In the genomic region with DNA sequence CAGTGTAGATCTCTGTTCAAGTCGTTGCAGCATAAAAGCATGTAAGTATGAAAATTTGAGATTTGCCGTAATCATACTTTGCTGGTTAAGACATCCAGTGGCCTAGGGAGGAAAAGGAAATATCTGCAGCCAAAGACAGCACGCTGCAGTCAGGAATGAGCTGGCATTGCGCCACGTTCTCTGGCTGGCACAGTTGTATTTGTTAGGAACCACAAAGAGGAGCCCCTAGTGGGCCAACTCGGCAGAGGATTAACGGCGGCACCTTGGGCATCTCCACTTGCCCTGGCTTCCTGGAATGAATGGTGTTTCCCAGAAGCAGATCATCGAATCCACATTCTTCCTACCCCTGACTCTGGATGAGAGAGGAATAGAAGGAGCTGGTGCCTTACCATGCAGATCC, we compare ENCODE assay signal across 8 mouse cellular contexts. TPM values are rescaled to one million over a fixed set of nuclear protein-coding genes. Genes with fewer than 3 reads are reported as not detected.
DNase-seq lines count a peak whose midpoint lies in the region; ATAC-seq lines count a peak whose summit lies in the region.

No protein-coding gene starts in this region.

- no peaks in the 10 kb centered on the region for H3K9me3 ChIP-seq in forebrain, embryonic 11.5 days (ENCODE audit: control insufficient read depth, low read length)
- no peaks in the 10 kb centered on the region for H3K9me3 ChIP-seq in forebrain, embryonic 10.5 days
- no peaks in the 10 kb centered on the region for H3K9me3 ChIP-seq in forebrain, embryonic 14.5 days (replicated peaks; ENCODE audit: control insufficient read depth, low read length)

- H3K4me1 ChIP-seq in forebrain, embryonic 11.5 days (replicated peaks; ENCODE audit: control insufficient read depth, insufficient read depth, low read length) = no peaks in the 10 kb centered on the region
- H3K4me1 ChIP-seq in forebrain, embryonic 10.5 days = no peaks in the 10 kb centered on the region
- H3K4me1 ChIP-seq in forebrain, embryonic 14.5 days (ENCODE audit: control insufficient read depth, insufficient read depth, low read length) = no peaks in the 10 kb centered on the region

- H3K9ac ChIP-seq in forebrain, embryonic 11.5 days (ENCODE audit: low read length) = no peak overlapping the region
- no peak overlapping the region for H3K9ac ChIP-seq in forebrain, embryonic 14.5 days (ENCODE audit: low read length)

- 81% methylated on average over 9 of the region's 9 CpGs for WGBS in forebrain, embryonic 11.5 days
- 82% methylated on average over 9 of the region's 9 CpGs for WGBS in forebrain, embryonic 10.5 days
- 44% methylated on average over 9 of the region's 9 CpGs for WGBS in forebrain, embryonic 14.5 days

- no peaks in the 10 kb centered on the region for H3K27me3 ChIP-seq in forebrain, embryonic 11.5 days (ENCODE audit: control insufficient read depth, insufficient read depth, low read length)
- no peaks in the 10 kb centered on the region for H3K27me3 ChIP-seq in forebrain, embryonic 10.5 days (ENCODE audit: poor library complexity, severe bottlenecking)
- H3K27me3 ChIP-seq in forebrain, embryonic 14.5 days (replicated peaks; ENCODE audit: control insufficient read depth, insufficient read depth, low read length) = no peaks in the 10 kb centered on the region

- ATAC-seq in forebrain, embryonic 11.5 days (replicated peaks; ENCODE audit: low FRiP score) = 0 out of 2 replicates have a peak, but pooled peaks have one; percentile 42
- ATAC-seq in forebrain, embryonic 14.5 days = peak; percentile 89
- peak; percentile 88 for ATAC-seq in megakaryocyte-erythroid progenitor cell, adult 5-6 weeks (replicated peaks; ENCODE audit: low FRiP score, low TSS enrichment, poor library complexity, severe bottlenecking)

- DNase-seq in forebrain, embryonic 11.5 days (ENCODE audit: low spot score) = no peak
- DNase-seq in forebrain, embryonic 10.5 days (ENCODE audit: extremely low spot score, low spot score) = no peak
- DNase-seq in ovary, adult 18-20 months (ENCODE audit: low spot score) = peak; percentile 53
- DNase-seq in ovary, postnatal 10 days (ENCODE audit: low spot score) = no peak
- DNase-seq in forebrain, embryonic 14.5 days (ENCODE audit: low spot score) = peak; percentile 85
- DNase-seq in kidney, adult 8-10 months = peak; percentile 5 to 25
- no peak for DNase-seq in thymus, postnatal 0 days (ENCODE audit: low spot score)

- H3K27ac ChIP-seq in forebrain, embryonic 11.5 days (ENCODE audit: low read depth, low read length) = no peak overlapping the region
- no peak overlapping the region for H3K27ac ChIP-seq in forebrain, embryonic 10.5 days
- H3K27ac ChIP-seq in forebrain, embryonic 14.5 days (ENCODE audit: low read depth, low read length) = no peak overlapping the region

- no peaks in the 10 kb centered on the region for H3K36me3 ChIP-seq in forebrain, embryonic 11.5 days (ENCODE audit: control insufficient read depth, insufficient read depth, low read length)
- no peaks in the 10 kb centered on the region for H3K36me3 ChIP-seq in forebrain, embryonic 10.5 days (replicated peaks)
- H3K36me3 ChIP-seq in forebrain, embryonic 14.5 days (ENCODE audit: control insufficient read depth, insufficient read depth, low read length) = no peaks in the 10 kb centered on the region

- H3K4me2 ChIP-seq in forebrain, embryonic 11.5 days (ENCODE audit: low read depth, low read length, severe bottlenecking) = no peak overlapping the region
- H3K4me2 ChIP-seq in forebrain, embryonic 14.5 days (ENCODE audit: low read length) = no peak overlapping the region

- H3K4me3 ChIP-seq in forebrain, embryonic 11.5 days (ENCODE audit: low read depth, low read length) = no peak overlapping the region
- no peak overlapping the region for H3K4me3 ChIP-seq in forebrain, embryonic 10.5 days
- no peak overlapping the region for H3K4me3 ChIP-seq in forebrain, embryonic 14.5 days (ENCODE audit: low read depth, low read length)

RNA-seq across cellular contexts. Expression of gene Adamts3, which starts 14.4 kb away (rescaled TPM):
- 7.0 and 7.1 TPM in 2 replicates for polyA plus RNA-seq in forebrain, embryonic 11.5 days (2014; fragmentation: Nextera tagmentation; extraction: Ambion mirVana)
- 8.8 and 10.0 TPM in 2 replicates for polyA plus RNA-seq in forebrain, embryonic 10.5 days (2016; fragmentation: Nextera tagmentation; extraction: Ambion mirVana)
- 14.6 and 18.5 TPM in 2 replicates for polyA plus RNA-seq in forebrain, embryonic 14.5 days (2014; fragmentation: Nextera tagmentation; extraction: Ambion mirVana)
- 20.8 and 27.4 TPM in 2 replicates for total RNA-seq in megakaryocyte-erythroid progenitor cell, adult 5-6 weeks (2014; fragmentation: Nextera tagmentation)
- total RNA-seq in megakaryocyte-erythroid progenitor cell, adult 5-6 weeks (2017) = 16.0 and 24.2 TPM in 2 replicates
- 1.2 and 1.3 TPM in 2 replicates for polyA plus RNA-seq in thymus, postnatal 0 days (2015; fragmentation: Nextera tagmentation; extraction: Ambion mirVana)

Comparison
In these comparisons a context has a peak if more than half of its experiments do, and no peak if none do; other contexts are left out.
1. DNase-seq: peak in ovary, adult 18-20 months (single experiment), forebrain, embryonic 14.5 days (single experiment) and kidney, adult 8-10 months (2 of 2); none in forebrain, embryonic 11.5 days (single experiment), forebrain, embryonic 10.5 days (single experiment), ovary, postnatal 10 days (single experiment) and thymus, postnatal 0 days (single experiment).
2. Peak in every context shown above with its lines, with median percentiles within 50 percentile points of each other: ATAC-seq.